Mouse (Mus musculus): ENCODE measurements at regions not wholly inside any gene's neighbourhood (a gene's known extent, or its start where the extent isn't known, plus 50 kb on each side); places are given as distances from the start of the nearest gene placed in this dataset.

DNA sequence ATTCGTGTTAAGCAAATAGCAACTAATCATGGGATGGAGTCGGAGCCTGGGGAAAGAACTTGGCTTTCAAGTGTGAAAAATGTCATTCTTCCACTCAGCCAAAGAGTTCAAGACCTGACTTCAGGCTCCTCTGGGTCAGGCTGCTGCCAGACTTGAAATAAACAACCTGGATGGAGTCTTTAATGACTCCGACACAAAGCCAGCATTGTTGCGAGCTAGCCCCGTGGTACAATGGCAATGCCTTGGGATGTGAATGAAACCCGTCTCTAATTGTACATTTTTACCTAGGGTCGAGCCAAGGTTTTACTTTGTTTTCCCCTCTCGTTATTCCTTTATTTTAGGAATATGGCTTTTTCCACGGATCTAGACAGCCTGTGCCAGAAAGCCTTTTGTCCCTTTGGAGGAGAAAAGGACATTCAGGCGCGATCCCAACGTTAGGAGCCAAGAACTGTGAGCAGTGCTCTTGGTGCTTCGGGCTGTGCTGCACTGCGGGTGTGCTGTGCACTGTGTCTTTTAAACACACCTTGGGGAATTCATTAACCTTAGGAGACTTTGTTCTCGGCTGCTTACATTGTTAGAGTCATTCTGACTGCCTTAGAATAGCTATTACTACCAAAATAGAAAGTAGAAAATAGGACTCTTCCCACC lies 398.1 kb downstream of the Cd83 start:
- TF ChIP-seq POLR2A (IDR thresholded peaks at IDR 0.05; ENCODE audit: extremely low read depth, insufficient read depth, low read length) = no peak
- no peak for TF ChIP-seq CTCF (IDR thresholded peaks at IDR 0.05; ENCODE audit: extremely low read depth, insufficient read depth, low read length)
